Mouse (Mus musculus) cortical plate, adult 2 months (tissue): ENCODE data around the gene Plg. TPM values are rescaled to one million over a fixed set of nuclear protein-coding genes. Genes with fewer than 3 reads are reported as not detected.

Experiments
- H3K27ac ChIP-seq: fragments of 200-500 bp; 2 replicates; pipeline ENCODE4 v1.5.1; 2012; ENCODE audit warnings: low read length, control low read depth, inconsistent platforms; ENCODE audit not compliant: insufficient read depth
- H3K4me1 ChIP-seq: fragments of 200-500 bp; 2 replicates; pipeline ENCODE4 v1.6.1; 2011; ENCODE audit warnings: low read length; ENCODE audit not compliant: control insufficient read depth, insufficient read depth
- H3K4me3 ChIP-seq: fragments of 200-500 bp; 2 replicates; pipeline ENCODE4 v1.5.1; 2011; ENCODE audit warnings: mild to moderate bottlenecking, low read length, control low read depth; ENCODE audit not compliant: insufficient read depth
- CTCF ChIP-seq: fragments of 200-500 bp; IDR thresholded peaks from 2 replicates; pipeline ENCODE4 v1.5.1; 2011; ENCODE audit warnings: mild to moderate bottlenecking, control low read depth, low read length; ENCODE audit not compliant: insufficient read depth; ENCODE audit errors: extremely low read depth
- POLR2A ChIP-seq: fragments of 200-500 bp; IDR thresholded peaks from 2 replicates; pipeline ENCODE4 v1.6.1; 2011; ENCODE audit warnings: mild to moderate bottlenecking, low read length, control low read depth; ENCODE audit not compliant: insufficient read depth; ENCODE audit errors: extremely low read depth
- polyA plus RNA-seq: library from polyadenylated mRNA; depleted of rRNA; stranded (reverse); fragments of >200 nt; gene quantifications from 2 replicates; pipeline ENCODE4 v1.2.3, GENCODE M21; 2012

Plg gene
- polyA plus RNA-seq, 1 experiment, result 0.10 TPM

GRCm38 (mm10) chr17:12382531-12382930, 4.1 kb downstream of the Plg start:
- Histone ChIP-seq H3K27ac (no peak overlapping the region), H3K4me3 (no peak overlapping the region), H3K4me1 (no peaks in the 10 kb centered on the region)
- TF ChIP-seq POLR2A, result no peak
- no peak for TF ChIP-seq CTCF

- Histone ChIP-seq H3K4me3 (no peak overlapping the region), H3K4me1 (no peaks in the 10 kb centered on the region)
- TF ChIP-seq POLR2A (no peak), CTCF (no peak)
Measured at GRCm38 (mm10) chr17:12385049-12385794, 6.8 kb downstream of the Plg start.

GRCm38 (mm10) chr17:12387781-12388180, 9.4 kb downstream of the Plg start:
- Histone ChIP-seq H3K27ac (no peak overlapping the region), H3K4me3 (no peak overlapping the region), H3K4me1 (no peaks in the 10 kb centered on the region)
- TF ChIP-seq POLR2A (no peak), CTCF (no peak)

More at GRCm38 (mm10) chr17:12385049-12385794, 6.8 kb downstream of the Plg start:
- no peak overlapping the region for H3K27ac ChIP-seq

- H3K4me3 ChIP-seq, result no peak overlapping the region
- no peaks in the 10 kb centered on the region for H3K4me1 ChIP-seq
- TF ChIP-seq POLR2A, result no peak
- no peak for TF ChIP-seq CTCF
- H3K27ac ChIP-seq, result no peak overlapping the region
Measured at GRCm38 (mm10) chr17:12388239-12388638, 9.8 kb downstream of the Plg start.

GRCm38 (mm10) chr17:12396163-12396677, 17.8 kb downstream of the Plg start:
- H3K4me3 ChIP-seq, result no peak overlapping the region
- H3K27ac ChIP-seq, result no peak overlapping the region
- no peaks in the 10 kb centered on the region for H3K4me1 ChIP-seq
- TF ChIP-seq POLR2A (no peak), CTCF (no peak)

DNA sequence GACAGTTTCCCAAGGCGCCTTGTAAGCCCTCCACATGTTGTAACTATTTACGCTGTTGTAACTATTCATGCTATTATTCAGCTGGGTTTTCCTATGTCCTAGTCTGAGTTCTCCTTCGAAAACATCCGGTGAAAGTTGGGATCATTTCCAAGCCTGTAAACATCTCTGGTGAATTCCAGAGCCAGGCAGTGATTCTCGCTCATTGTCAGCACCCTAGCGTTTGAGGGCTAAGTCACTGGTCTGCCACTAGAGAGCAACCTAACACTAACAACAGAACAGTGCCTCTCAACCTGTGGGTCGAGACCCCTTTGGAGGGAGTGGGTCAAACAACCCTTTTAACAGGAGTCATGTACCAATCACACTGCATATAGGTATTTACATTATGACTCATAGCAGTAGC, 25.0 kb downstream of the Plg start:
- H3K4me3 ChIP-seq, result no peak overlapping the region
- no peak overlapping the region for H3K27ac ChIP-seq
- no peaks in the 10 kb centered on the region for H3K4me1 ChIP-seq
- TF ChIP-seq CTCF, result no peak
- no peak for TF ChIP-seq POLR2A

DNA sequence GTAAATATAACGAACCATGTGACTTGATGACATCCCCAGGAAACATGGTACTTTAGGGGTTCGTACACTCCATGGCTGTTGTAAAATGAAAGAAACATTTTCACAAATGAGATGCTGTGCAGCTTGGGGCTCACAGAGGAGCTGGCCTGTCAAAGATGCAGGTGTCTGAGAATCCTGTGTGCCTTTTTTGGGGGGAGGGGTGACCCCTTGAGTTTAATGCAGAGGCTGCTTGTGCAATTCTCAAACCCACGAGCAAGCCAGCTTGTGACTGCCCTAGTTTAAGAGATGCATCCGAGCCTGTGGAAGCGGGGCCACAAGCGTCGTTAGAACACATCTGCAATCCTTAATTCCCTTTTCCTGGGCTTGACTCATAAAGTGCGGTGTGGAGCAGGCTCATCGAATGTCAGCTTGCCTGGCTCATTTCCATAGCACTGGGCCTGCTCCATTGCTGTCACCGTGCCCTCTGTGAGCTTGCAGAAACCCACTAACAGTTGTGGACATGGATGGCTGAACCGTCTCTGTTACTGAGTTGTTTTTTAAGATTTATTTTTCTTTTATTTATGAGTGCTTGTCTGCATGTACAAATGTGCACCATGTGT, 31.0 kb downstream of the Plg start:
- TF ChIP-seq CTCF, result no peak
- no peak for TF ChIP-seq POLR2A
- no peaks in the 10 kb centered on the region for H3K4me1 ChIP-seq
- no peak overlapping the region for H3K4me3 ChIP-seq
- H3K27ac ChIP-seq, result no peak overlapping the region

GRCm38 (mm10) chr17:12412181-12412890, 33.9 kb downstream of the Plg start:
- Histone ChIP-seq H3K4me1 (peaks cover 4% of the 10 kb centered on the region; the same call in 1 of the 2 replicates), H3K27ac (no peak overlapping the region), H3K4me3 (no peak overlapping the region)
- TF ChIP-seq CTCF (no peak), POLR2A (no peak)

- no peak overlapping the region for H3K4me3 ChIP-seq
- no peak overlapping the region for H3K27ac ChIP-seq
- peaks cover 4% of the 10 kb centered on the region; the same call in 1 of the 2 replicates for H3K4me1 ChIP-seq
- TF ChIP-seq POLR2A, result no peak
- no peak for TF ChIP-seq CTCF
Measured at GRCm38 (mm10) chr17:12412891-12413237, 34.5 kb downstream of the Plg start.
